Mouse (Mus musculus): Measurements from ENCODE around the gene Omt2a. TPM values are rescaled to one million over a fixed set of nuclear protein-coding genes. Genes with fewer than 3 reads are reported as not detected.
"Not testable (repeated sequence)": the region's sequence is repeated elsewhere in the genome, so short reads cannot be mapped to it uniquely, and the experiment has no call there.

The Omt2a gene
- total RNA-seq, 1 experiment from 2014 or later, result not detected

- no peak for ATAC-seq (replicated peaks; ENCODE audit: insufficient number of reproducible peaks, low FRiP score, low TSS enrichment, poor library complexity, severe bottlenecking)
Measured at GRCm38 (mm10) chr9:78319499-78319898, 4.9 kb upstream of the Omt2a start.

GRCm38 (mm10) chr9:78308122-78308521 is 6.5 kb downstream of the Omt2a start:
- ATAC-seq (replicated peaks; ENCODE audit: insufficient number of reproducible peaks, low FRiP score, low TSS enrichment, poor library complexity, severe bottlenecking), result not testable (repeated sequence)

GRCm38 (mm10) chr9:78299143-78299542 is 15.5 kb downstream of the Omt2a start:
- not testable (repeated sequence) for ATAC-seq (replicated peaks; ENCODE audit: insufficient number of reproducible peaks, low FRiP score, low TSS enrichment, poor library complexity, severe bottlenecking)

- ATAC-seq (replicated peaks; ENCODE audit: insufficient number of reproducible peaks, low FRiP score, low TSS enrichment, poor library complexity, severe bottlenecking), result no peak
Measured at GRCm38 (mm10) chr9:78298232-78298631, 16.4 kb downstream of the Omt2a start.

GRCm38 (mm10) chr9:78296089-78296488 is 18.5 kb downstream of the Omt2a start:
- ATAC-seq (replicated peaks; ENCODE audit: insufficient number of reproducible peaks, low FRiP score, low TSS enrichment, poor library complexity, severe bottlenecking), result not testable (repeated sequence)

GRCm38 (mm10) chr9:78294781-78295180 is 19.8 kb downstream of the Omt2a start:
- not testable (repeated sequence) for ATAC-seq (replicated peaks; ENCODE audit: insufficient number of reproducible peaks, low FRiP score, low TSS enrichment, poor library complexity, severe bottlenecking)

GRCm38 (mm10) chr9:78293683-78294082 is 20.9 kb downstream of the Omt2a start:
- not testable (repeated sequence) for ATAC-seq (replicated peaks; ENCODE audit: insufficient number of reproducible peaks, low FRiP score, low TSS enrichment, poor library complexity, severe bottlenecking)

- ATAC-seq (replicated peaks; ENCODE audit: insufficient number of reproducible peaks, low FRiP score, low TSS enrichment, poor library complexity, severe bottlenecking), result not testable (repeated sequence)
Measured at GRCm38 (mm10) chr9:78292462-78292861, 22.1 kb downstream of the Omt2a start.

GRCm38 (mm10) chr9:78289723-78290122 is 24.9 kb downstream of the Omt2a start, which contains the start of gene Gm10639:
Gene Gm10639, plus strand, starts transcription at chr9:78289923.
- not testable (repeated sequence) for ATAC-seq (replicated peaks; ENCODE audit: insufficient number of reproducible peaks, low FRiP score, low TSS enrichment, poor library complexity, severe bottlenecking)

- not testable (repeated sequence) for ATAC-seq (replicated peaks; ENCODE audit: insufficient number of reproducible peaks, low FRiP score, low TSS enrichment, poor library complexity, severe bottlenecking)
Measured at GRCm38 (mm10) chr9:78289063-78289462, 25.5 kb downstream of the Omt2a start.

GRCm38 (mm10) chr9:78282002-78282711 is 32.4 kb downstream of the Omt2a start:
- ATAC-seq (replicated peaks; ENCODE audit: insufficient number of reproducible peaks, low FRiP score, low TSS enrichment, poor library complexity, severe bottlenecking), result not testable (repeated sequence)

GRCm38 (mm10) chr9:78270945-78271344 is 43.7 kb downstream of the Omt2a start:
- ATAC-seq (replicated peaks; ENCODE audit: insufficient number of reproducible peaks, low FRiP score, low TSS enrichment, poor library complexity, severe bottlenecking), result not testable (repeated sequence)

Other genes with a start within 250 kb of the Omt2a start
- 43.6 to 76.3 TPM (median 68.7 TPM) in 3 replicates for gene Fbxo9, start 205.7 kb downstream of the Omt2a start, total RNA-seq (2017)
- 3.4 to 5.2 TPM (median 3.9 TPM) in 3 replicates for gene Ick, start 205.6 kb downstream of the Omt2a start, total RNA-seq (2017)
- gene Gsta4, start 132.0 kb downstream of the Omt2a start, total RNA-seq (2017), result 0.68 TPM in 1 of 3 replicates, not detected in the others
- gene Gsta1, start 84.1 kb downstream of the Omt2a start, total RNA-seq (2017), result not detected in 3 replicates
- not detected in 3 replicates for gene Gm3776, start 57.7 kb downstream of the Omt2a start, total RNA-seq (2017)
- not detected in 3 replicates for gene Gm10639, start 24.9 kb downstream of the Omt2a start, total RNA-seq (2017)
- gene Omt2b, start 12.8 kb upstream of the Omt2a start, total RNA-seq (2017), result not detected in 3 replicates
- 2.0 TPM in 1 of 3 replicates, not detected in the others for gene Gsta2, start 41.0 kb upstream of the Omt2a start, total RNA-seq (2017)
- gene Dppa5a, start 53.4 kb upstream of the Omt2a start, total RNA-seq (2017), result not detected in 3 replicates
- 0.87 TPM in 1 of 3 replicates, not detected in the others for gene Ooep, start 63.9 kb upstream of the Omt2a start, total RNA-seq (2017)
- gene Ddx43, start 81.0 kb upstream of the Omt2a start, total RNA-seq (2017), result 2.8 to 15.4 TPM (median 3.9 TPM) in 3 replicates
- 5.0 to 10.2 TPM (median 6.5 TPM) in 3 replicates for gene Cgas, start 128.4 kb upstream of the Omt2a start, total RNA-seq (2017)
- 29.0 to 42.6 TPM (median 34.6 TPM) in 3 replicates for gene Mto1, start 133.4 kb upstream of the Omt2a start, total RNA-seq (2017)
- not detected in 3 replicates for gene Gm17324, start 134.0 kb upstream of the Omt2a start, total RNA-seq (2017)
- gene Eef1a1, start 174.4 kb upstream of the Omt2a start, total RNA-seq (2017), result 6,370 to 7,055 TPM (median 6,774 TPM) in 3 replicates

All from monocyte, adult 5-6 weeks (primary cell).